Mouse (Mus musculus) heart, postnatal 0 days (tissue): ENCODE results near the gene Smtnl1. TPM values are rescaled to one million over a fixed set of nuclear protein-coding genes. Genes with fewer than 3 reads are reported as not detected.

ENCODE experiments used
- ATAC-seq: fragments of 200-750 bp; cut with Nextera tagmentation; 2 replicates; pipeline ENCODE4 v1.8.0; 2017; ENCODE audit warnings: low read depth, moderate number of reproducible peaks, moderate library complexity; ENCODE audit not compliant: insufficient read depth
- DNase-seq: peaks from one replicate; pipeline ENCODE4 v3.0.0-alpha.2; 2016; ENCODE audit warnings: low spot score
- H3K27ac ChIP-seq: fragments of 300-500 bp; sonication (generic); 2 replicates; pipeline ENCODE4 v1.5.1; 2014; ENCODE audit warnings: low read depth, mild to moderate bottlenecking
- H3K27me3 ChIP-seq: fragments of 300-500 bp; sonication (generic); 2 replicates; pipeline ENCODE4 v1.6.1; 2014; ENCODE audit warnings: low read length, mixed read lengths; ENCODE audit not compliant: control insufficient read depth, insufficient read depth
- H3K36me3 ChIP-seq: fragments of 300-500 bp; sonication (generic); replicated peaks from 2 replicates; pipeline ENCODE4 v1.6.1; 2014; ENCODE audit warnings: low read length, mixed read lengths; ENCODE audit not compliant: control insufficient read depth, insufficient read depth
- H3K4me1 ChIP-seq: fragments of 300-500 bp; sonication (generic); 2 replicates; pipeline ENCODE4 v1.6.1; 2014; ENCODE audit warnings: antibody characterized with exemption; ENCODE audit not compliant: control insufficient read depth, insufficient read depth
- H3K4me2 ChIP-seq: fragments of 300-500 bp; sonication (generic); 2 replicates; pipeline ENCODE4 v1.6.1; 2014; ENCODE audit warnings: low read depth, mild to moderate bottlenecking, low read length, moderate library complexity
- H3K4me3 ChIP-seq: fragments of 300-500 bp; sonication (generic); 2 replicates; pipeline ENCODE4 v1.5.1; 2014; ENCODE audit warnings: low read depth, low read length
- H3K9ac ChIP-seq: fragments of 300-500 bp; sonication (generic); replicated peaks from 2 replicates; pipeline ENCODE4 v1.6.1; 2014; ENCODE audit warnings: low read depth, low read length, mixed read lengths
- H3K9me3 ChIP-seq: fragments of 300-500 bp; sonication (generic); replicated peaks from 2 replicates; pipeline ENCODE4 v1.6.1; 2016; ENCODE audit warnings: low read length; ENCODE audit not compliant: control insufficient read depth
- CTCF ChIP-seq: IDR thresholded peaks from 2 replicates; pipeline ENCODE4 v1.5.1; 2016; ENCODE audit warnings: antibody characterized with exemption, control low read depth, low read depth
- EP300 ChIP-seq: IDR thresholded peaks from 2 replicates; pipeline ENCODE4 v1.6.1; 2016; ENCODE audit warnings: antibody characterized with exemption, low read depth
- WGBS: fragments of 180-500 bp; shearing (Covaris S2); extraction: QIAGEN DNeasy Blood & Tissue Kit; methylation state at CpG from one replicate; pipeline ENCODE4 v1.1.7; 2014; 5-methylcytosine and 5-hydroxymethylcytosine counted together
- polyA plus RNA-seq: library from polyadenylated mRNA; unstranded; fragments of >200 nt; fragmentation: Nextera tagmentation; extraction: Ambion mirVana; gene quantifications from 2 replicates; pipeline ENCODE4 v1.2.1, GENCODE M21; 2015
- total RNA-seq: library from RNA; depleted of rRNA; stranded (reverse); fragments of >200 nt; gene quantifications from 2 replicates; pipeline ENCODE4 v1.2.3, GENCODE M21; 2014; ENCODE audit warnings: low replicate concordance

The Smtnl1 gene
- total and polyA plus RNA-seq, 2 experiments from 2014 or later, result 0.12 TPM; not detected in 1

GRCm38 (mm10) chr2:84862231-84862630, 39.8 kb upstream of the Smtnl1 start:
- Histone ChIP-seq H3K27me3 (peaks cover 26% of the 10 kb centered on the region), H3K4me2 (no peak overlapping the region), H3K9ac (no peak overlapping the region), H3K4me1 (peaks cover 7% of the 10 kb centered on the region), H3K27ac (no peak overlapping the region), H3K4me3 (no peak overlapping the region), H3K9me3 (no peaks in the 10 kb centered on the region), H3K36me3 (peaks cover 10% of the 10 kb centered on the region)
- ATAC-seq (no peak), DNase-seq (no peak)
- TF ChIP-seq EP300 (no peak), CTCF (no peak)
- 68% methylated on average over 3 of the region's 3 CpGs for WGBS

GRCm38 (mm10) chr2:84861430-84861829, 39.0 kb upstream of the Smtnl1 start:
- Histone ChIP-seq H3K4me2 (no peak overlapping the region), H3K4me3 (no peak overlapping the region), H3K36me3 (peaks cover 14% of the 10 kb centered on the region), H3K9ac (no peak overlapping the region), H3K27me3 (peaks cover 18% of the 10 kb centered on the region), H3K9me3 (no peaks in the 10 kb centered on the region), H3K4me1 (peaks cover 7% of the 10 kb centered on the region), H3K27ac (no peak overlapping the region)
- WGBS, result 77% methylated on average over 3 of the region's 3 CpGs
- TF ChIP-seq EP300 (no peak), CTCF (no peak)
- DNase-seq (no peak), ATAC-seq (no peak)

DNA sequence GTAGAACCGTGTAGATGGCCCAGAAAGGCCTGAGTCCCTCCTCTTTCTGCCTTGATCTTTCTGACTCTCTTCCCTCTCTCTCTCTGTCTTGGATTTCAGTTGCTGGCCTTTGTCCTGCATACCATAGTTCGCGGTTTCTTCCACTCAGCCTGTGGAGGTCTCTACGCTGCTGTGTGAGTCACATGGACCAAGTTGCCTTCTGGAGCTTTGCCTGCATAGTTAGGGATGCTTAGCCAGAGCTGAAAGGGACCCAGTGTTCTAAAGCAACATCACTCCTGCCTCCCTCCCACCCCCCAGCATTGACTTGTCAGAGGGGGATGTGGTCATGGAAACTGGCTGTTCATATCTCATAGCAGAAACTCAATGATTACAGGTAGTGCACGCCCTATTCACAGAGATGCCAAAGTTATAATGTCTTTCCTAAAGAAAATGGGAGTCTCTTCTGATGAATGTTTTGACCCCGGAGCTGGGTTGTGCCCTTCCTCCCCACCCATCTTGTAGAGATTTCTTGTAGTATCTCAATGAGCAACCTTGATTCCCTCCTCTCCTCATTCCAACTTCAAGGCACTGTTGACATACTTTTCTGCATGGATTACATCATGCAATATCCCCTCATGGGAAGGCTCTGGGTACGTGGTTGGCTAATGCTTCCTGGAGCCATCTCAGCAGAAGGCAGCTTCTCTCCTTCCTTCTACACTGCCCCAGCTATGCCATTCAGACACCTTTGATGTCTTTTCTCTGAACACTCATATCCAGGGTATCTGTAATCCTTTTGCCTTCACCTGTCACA, 37.7 kb upstream of the Smtnl1 start:
- DNase-seq, result no peak
- Histone ChIP-seq H3K27me3 (peaks cover 6% of the 10 kb centered on the region), H3K9me3 (no peaks in the 10 kb centered on the region), H3K9ac (no peak overlapping the region), H3K36me3 (peaks cover 15% of the 10 kb centered on the region), H3K4me3 (no peak overlapping the region), H3K27ac (no peak overlapping the region), H3K4me1 (no peaks in the 10 kb centered on the region), H3K4me2 (no peak overlapping the region)
- ATAC-seq, result no peak
- no peak for TF ChIP-seq CTCF
- TF ChIP-seq EP300, result no peak
- WGBS, result 82% methylated on average over 7 of the region's 7 CpGs

DNA sequence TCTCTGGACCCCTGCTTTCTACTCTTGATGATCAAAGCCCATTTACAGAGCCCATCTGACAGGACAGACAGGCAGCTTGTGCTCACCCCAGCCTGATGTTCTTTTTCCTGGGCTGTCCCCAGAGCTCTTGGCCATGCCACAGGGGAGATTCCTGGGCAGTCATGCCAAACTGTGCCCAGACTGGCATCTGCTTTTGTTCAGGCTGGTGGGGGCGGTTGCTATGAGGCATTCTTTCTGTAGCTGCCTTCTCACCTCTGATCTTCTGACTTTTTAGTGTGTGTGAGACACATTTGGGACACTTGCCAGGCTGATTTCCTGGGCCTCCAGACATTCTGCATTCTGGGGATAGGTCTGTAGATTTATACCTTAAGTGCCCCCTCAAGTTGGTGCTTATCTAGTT, 36.1 kb upstream of the Smtnl1 start:
- Histone ChIP-seq H3K4me1 (no peaks in the 10 kb centered on the region), H3K27me3 (no peaks in the 10 kb centered on the region), H3K27ac (no peak overlapping the region), H3K4me2 (no peak overlapping the region), H3K9ac (no peak overlapping the region), H3K36me3 (peaks cover 16% of the 10 kb centered on the region), H3K4me3 (no peak overlapping the region), H3K9me3 (no peaks in the 10 kb centered on the region)
- DNase-seq (no peak), ATAC-seq (no peak)
- TF ChIP-seq EP300 (no peak), CTCF (no peak)
- whole genome bisulfite sequencing, result 92% methylated on average over 1 of the region's 1 CpGs

DNA sequence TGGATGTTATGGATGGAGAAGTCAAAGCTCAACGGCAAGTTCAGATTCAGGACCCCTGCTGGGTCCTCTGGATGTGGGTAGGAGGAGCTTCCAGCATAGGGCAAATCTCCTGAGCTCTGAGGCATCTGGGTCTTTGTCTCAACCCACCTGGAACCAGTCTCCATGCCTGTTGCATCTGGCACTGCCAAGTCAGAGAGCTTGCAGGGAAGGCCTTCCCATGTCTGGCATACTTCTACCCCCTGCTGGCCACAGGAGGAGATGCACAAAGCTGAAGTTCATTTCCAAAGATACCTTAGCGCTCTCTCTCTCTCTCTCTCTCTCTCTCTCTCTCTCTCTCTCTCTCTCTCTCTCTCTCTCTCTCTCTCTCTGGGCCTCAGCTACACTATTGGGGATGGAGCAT, 33.3 kb upstream of the Smtnl1 start:
- 42% methylated on average over 2 of the region's 2 CpGs for WGBS
- no peak overlapping the region for H3K4me2 ChIP-seq
- no peak overlapping the region for H3K4me3 ChIP-seq
- H3K36me3 ChIP-seq, result peaks cover 10% of the 10 kb centered on the region; the same call in 1 of the 2 replicates
- H3K27ac ChIP-seq, result no peak overlapping the region
- ATAC-seq, result peak; percentile 44; the same call in 1 of the 2 replicates
- H3K27me3 ChIP-seq, result no peaks in the 10 kb centered on the region
- no peaks in the 10 kb centered on the region for H3K9me3 ChIP-seq
- no peaks in the 10 kb centered on the region for H3K4me1 ChIP-seq
- peak; percentile 64 for DNase-seq
- TF ChIP-seq CTCF (peak; percentile 96), EP300 (no peak)
- H3K9ac ChIP-seq, result no peak overlapping the region
